Mouse (Mus musculus) MEL (cell line): Measurements from ENCODE around the gene Cadm2. TPM values are rescaled to one million over a fixed set of nuclear protein-coding genes. Genes with fewer than 3 reads are reported as not detected.
A peak's percentile ranks its signal among the peaks of the same experiment; 100 is the strongest.

Source experiments
- DNase-seq: peaks from one replicate; pipeline ENCODE4 v3.0.0; 2011; ENCODE audit warnings: low read depth, low spot score
- H3K27ac ChIP-seq: 2 replicates; pipeline ENCODE4 v1.5.1; 2012; ENCODE audit warnings: low read depth, mild to moderate bottlenecking, control low read depth, low read length, moderate library complexity; ENCODE audit not compliant: control insufficient read depth
- H3K27me3 ChIP-seq, 2 experiments: fragments of 150-350 bp in 1 of 2; sonication (generic) in 1 of 2; 2 replicates each; pipeline ENCODE4 v1.6.1; 2012; ENCODE audit warnings: low read length in 2 of 2, mild to moderate bottlenecking in 2 of 2, improper control_type of control experiment in 1 of 2, moderate library complexity in 1 of 2; ENCODE audit not compliant: insufficient read depth in 2 of 2, control insufficient read depth in 1 of 2
- H3K36me3 ChIP-seq, 2 experiments: 2 replicates each; pipeline ENCODE4 v1.6.1; 2012 to 2014; ENCODE audit warnings: low read length in 2 of 2, improper control_type of control experiment in 1 of 2, inconsistent platforms in 1 of 2, mild to moderate bottlenecking in 1 of 2; ENCODE audit not compliant: insufficient read depth in 2 of 2, control insufficient read depth in 1 of 2
- H3K4me1 ChIP-seq, 2 experiments: fragments of 150-350 bp in 1 of 2; sonication (generic) in 1 of 2; 2 replicates each; pipeline ENCODE4 v1.6.1; 2012; ENCODE audit warnings: low read length in 2 of 2, improper control_type of control experiment in 1 of 2, mild to moderate bottlenecking in 1 of 2; ENCODE audit not compliant: insufficient read depth in 2 of 2, control insufficient read depth in 1 of 2
- H3K4me3 ChIP-seq, 2 experiments: fragments of 150-350 bp in 1 of 2; sonication (generic) in 1 of 2; 2 replicates each; pipeline ENCODE4 v1.5.1; 2012; ENCODE audit warnings: low read depth in 2 of 2, low read length in 2 of 2, mild to moderate bottlenecking in 2 of 2, moderate library complexity in 2 of 2, control low read depth in 1 of 2, improper control_type of control experiment in 1 of 2; ENCODE audit not compliant: control insufficient read depth in 1 of 2, insufficient read depth in 1 of 2
- H3K79me2 ChIP-seq: 2 replicates; pipeline ENCODE4 v1.6.1; 2012; ENCODE audit warnings: mild to moderate bottlenecking, low read length, moderate library complexity; ENCODE audit not compliant: control insufficient read depth, poor library complexity, insufficient read depth
- H3K9ac ChIP-seq: 2 replicates; pipeline ENCODE4 v1.6.1; 2012; ENCODE audit warnings: low read depth, mild to moderate bottlenecking, control low read depth, low read length, moderate library complexity; ENCODE audit not compliant: control insufficient read depth, poor library complexity, severe bottlenecking
- H3K9me3 ChIP-seq: fragments of 150-350 bp; sonication (generic); replicated peaks from 2 replicates; pipeline ENCODE4 v1.6.1; 2012; ENCODE audit warnings: mild to moderate bottlenecking, low read length, improper control_type of control experiment, moderate library complexity; ENCODE audit not compliant: insufficient read depth
- EP300 ChIP-seq, 2 experiments: IDR thresholded peaks; 2 replicates each; pipeline ENCODE4 v1.6.1; 2011; ENCODE audit warnings: improper control_type of control experiment in 2 of 2, low read length in 2 of 2, low read depth in 1 of 2, mild to moderate bottlenecking in 1 of 2
- ETS1 ChIP-seq: IDR thresholded peaks from 2 replicates; pipeline ENCODE4 v1.6.1; 2012; ENCODE audit warnings: low read depth, mild to moderate bottlenecking, inconsistent platforms, low read length, improper control_type of control experiment, moderate library complexity
- GABPA ChIP-seq: IDR thresholded peaks from 2 replicates; pipeline ENCODE4 v1.6.1; 2012; ENCODE audit warnings: low read depth, mild to moderate bottlenecking, inconsistent platforms, low read length, improper control_type of control experiment, moderate library complexity
- JUND ChIP-seq: IDR thresholded peaks from 2 replicates; pipeline ENCODE4 v1.6.1; 2011; ENCODE audit warnings: low read depth, mild to moderate bottlenecking, improper control_type of control experiment, low read length
- KAT2A ChIP-seq: conservative IDR thresholded peaks from 2 replicates; pipeline ENCODE4 v1.6.1; 2012; ENCODE audit warnings: low read depth, low read length, improper control_type of control experiment, inconsistent platforms
- MAZ ChIP-seq: IDR thresholded peaks from 2 replicates; pipeline ENCODE4 v1.6.1; 2012; ENCODE audit warnings: low read depth, mild to moderate bottlenecking, inconsistent platforms, low read length, improper control_type of control experiment
- MXI1 ChIP-seq: IDR thresholded peaks from 2 replicates; pipeline ENCODE4 v1.6.1; 2011; ENCODE audit warnings: mild to moderate bottlenecking, low read depth, low read length, improper control_type of control experiment
- MYC ChIP-seq: IDR thresholded peaks from 2 replicates; pipeline ENCODE4 v1.6.1; 2011; ENCODE audit warnings: low read depth, mild to moderate bottlenecking, low read length, improper control_type of control experiment, moderate library complexity
- NELFE ChIP-seq: IDR thresholded peaks from 2 replicates; pipeline ENCODE4 v1.6.1; 2011; ENCODE audit warnings: low read depth, low read length, improper control_type of control experiment
- NRF1 ChIP-seq: IDR thresholded peaks from 2 replicates; pipeline ENCODE4 v1.6.1; 2014; ENCODE audit warnings: low read depth, mild to moderate bottlenecking, inconsistent platforms, low read length, improper control_type of control experiment, moderate library complexity; ENCODE audit not compliant: poor library complexity, insufficient read depth, severe bottlenecking
- TCF12 ChIP-seq: IDR thresholded peaks from 2 replicates; pipeline ENCODE4 v1.6.1; 2014; ENCODE audit warnings: low read depth, mild to moderate bottlenecking, inconsistent platforms, low read length, improper control_type of control experiment, moderate library complexity
- UBTF ChIP-seq: IDR thresholded peaks from 2 replicates; pipeline ENCODE4 v1.6.1; 2012; ENCODE audit warnings: low read depth, mild to moderate bottlenecking, inconsistent platforms, low read length, improper control_type of control experiment, moderate library complexity, borderline replicate concordance; ENCODE audit not compliant: insufficient read depth
- ZMIZ1 ChIP-seq: IDR thresholded peaks from 2 replicates; pipeline ENCODE4 v1.6.1; 2012; ENCODE audit warnings: low read depth, mild to moderate bottlenecking, inconsistent platforms, low read length, improper control_type of control experiment, moderate library complexity
- polyA plus RNA-seq, 2 experiments: library from polyadenylated mRNA; stranded (reverse) in 1 of 2; unstranded in 1 of 2; fragments of >175 nt in 1 of 2; fragments of >200 nt in 1 of 2; gene quantifications; 2 replicates each; pipeline versions ENCODE4 v1.2.1 to v1.2.4; 2012; ENCODE audit warnings: low replicate concordance in 2 of 2, low read depth in 1 of 2; ENCODE audit not compliant: insufficient read length in 2 of 2, insufficient read depth in 1 of 2, missing spikeins in 1 of 2
- total RNA-seq: library from RNA; depleted of rRNA; stranded (reverse); fragments of 300-350 nt; gene quantifications from 2 replicates; pipeline ENCODE4 v1.2.3, GENCODE M21; 2012

The Cadm2 gene
- total and polyA plus RNA-seq, 3 experiments: not detected

DNA sequence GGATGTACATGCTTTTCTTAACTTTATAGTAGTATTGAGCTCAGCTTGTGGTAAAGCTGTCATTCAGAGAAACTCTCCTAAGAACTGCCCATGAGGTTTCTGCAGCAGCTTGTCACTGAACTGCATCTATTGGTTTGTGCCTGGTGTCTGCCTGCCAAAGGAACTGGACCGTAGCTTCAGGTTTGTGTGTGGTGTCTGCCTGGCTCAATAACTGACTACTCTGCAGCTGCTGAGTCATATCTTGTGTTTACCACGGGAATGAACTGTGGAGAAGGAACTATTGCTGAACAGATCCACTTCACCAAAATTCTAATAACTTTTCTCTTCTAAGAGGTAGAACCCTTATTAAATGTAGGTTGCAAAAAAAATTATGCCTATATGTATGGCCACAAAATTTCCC lies 603.0 kb downstream of the Cadm2 start:
- no peaks in the 10 kb centered on the region for H3K4me1 ChIP-seq
- no peaks in the 10 kb centered on the region for H3K79me2 ChIP-seq
- no peak overlapping the region for H3K4me3 ChIP-seq
- H3K9me3 ChIP-seq: no peaks in the 10 kb centered on the region
- H3K36me3 ChIP-seq: no peaks in the 10 kb centered on the region
- no peaks in the 10 kb centered on the region for H3K27me3 ChIP-seq
- H3K27ac ChIP-seq: no peak overlapping the region
- no peak for TF ChIP-seq MXI1
- TF ChIP-seq ZMIZ1: no peak
- TF ChIP-seq MAZ: no peak
- TF ChIP-seq NELFE: no peak
- TF ChIP-seq JUND: no peak
- TF ChIP-seq NRF1: no peak
- no peak for TF ChIP-seq KAT2A
- TF ChIP-seq, all 39 proteins: peak for 0
- no peak for DNase-seq
- no peak overlapping the region for H3K9ac ChIP-seq

DNA sequence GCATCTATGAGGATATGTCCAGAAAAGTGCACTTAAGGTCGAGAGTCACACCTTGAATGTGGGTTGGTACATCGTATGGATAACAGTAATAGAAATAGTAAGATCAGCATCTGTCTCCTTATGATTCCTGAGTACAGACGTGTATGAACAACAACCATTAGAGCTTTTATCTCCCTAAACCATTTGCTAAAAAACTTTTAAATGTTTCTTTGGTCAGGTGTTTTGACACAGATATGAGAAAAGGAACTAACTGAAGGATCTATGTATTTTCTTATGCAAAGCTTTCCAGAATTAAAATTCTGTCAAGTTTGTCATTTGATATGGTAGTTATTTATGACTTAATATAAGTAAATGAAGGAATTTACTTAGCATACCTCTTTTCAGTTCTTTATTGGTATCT lies 617.5 kb downstream of the Cadm2 start:
- Histone ChIP-seq H3K36me3 (no peaks in the 10 kb centered on the region), H3K4me3 (no peak overlapping the region), H3K9me3 (no peaks in the 10 kb centered on the region), H3K27ac (no peak overlapping the region), H3K79me2 (no peaks in the 10 kb centered on the region), H3K9ac (no peak overlapping the region), H3K27me3 (no peaks in the 10 kb centered on the region), H3K4me1 (no peaks in the 10 kb centered on the region; a peak in 1 of 4 replicates)
- TF ChIP-seq UBTF (no peak), ETS1 (peak; percentile 35; the same call in 1 of the 2 replicates), EP300 (IDR thresholded peaks at IDR 0.05; ENCODE audit: low read depth in 1 of 2, low read length in 2 of 2) (peak in 1 of 2 experiments; percentile 60; a peak in 1 of 4 replicates), ZMIZ1 (no peak), TCF12 (peak; percentile 74), MYC (no peak)
- DNase-seq: no peak

DNA sequence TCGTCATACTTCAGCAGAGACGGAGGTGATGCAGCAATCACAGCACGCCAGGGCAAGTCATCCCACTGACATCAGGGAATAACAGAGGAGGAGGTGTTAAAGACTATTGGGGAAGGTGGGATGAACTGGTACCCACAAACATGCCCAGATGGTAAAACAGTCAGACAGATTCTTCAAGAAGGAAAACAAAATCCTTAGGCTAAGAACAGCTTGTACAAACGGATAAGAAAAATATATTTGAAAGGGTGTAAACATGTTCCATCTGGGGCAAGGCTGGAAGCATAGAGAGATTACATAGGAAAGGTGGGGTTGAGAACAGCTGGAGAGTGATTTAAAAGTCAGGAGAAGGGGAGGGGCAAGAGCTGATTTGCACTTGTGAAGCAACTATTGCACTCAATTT lies 619.0 kb downstream of the Cadm2 start:
- Histone ChIP-seq H3K9me3 (no peaks in the 10 kb centered on the region), H3K9ac (no peak overlapping the region), H3K4me1 (no peaks in the 10 kb centered on the region; a peak in 1 of 4 replicates), H3K36me3 (no peaks in the 10 kb centered on the region), H3K79me2 (no peaks in the 10 kb centered on the region), H3K4me3 (no peak overlapping the region), H3K27me3 (no peaks in the 10 kb centered on the region), H3K27ac (no peak overlapping the region)
- no peak for TF ChIP-seq GABPA
- no peak for DNase-seq
